ENCODE assay signal across 27 mouse cellular contexts in the genomic region with DNA sequence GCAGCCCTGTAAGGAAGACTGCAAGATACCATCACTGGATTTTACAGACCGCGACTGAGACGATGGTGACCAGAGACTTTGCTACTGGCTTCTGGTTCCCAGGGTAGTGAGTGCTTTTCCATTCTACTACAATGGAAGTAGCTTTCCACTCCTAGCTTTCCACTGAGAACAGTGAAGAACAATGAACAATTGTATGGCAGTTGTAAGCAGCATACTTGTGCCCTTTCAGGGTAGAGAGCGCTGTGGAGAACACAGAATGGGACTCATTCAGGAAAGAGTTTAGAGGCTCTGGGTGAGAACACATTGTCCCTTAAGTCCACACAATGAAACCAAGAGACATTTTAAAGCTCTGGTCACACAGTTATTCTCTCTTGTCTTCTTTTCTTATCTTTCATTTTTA. TPM values are rescaled to one million over a fixed set of nuclear protein-coding genes. Genes with fewer than 3 reads are reported as not detected.
A peak's percentile ranks its signal among the peaks of the same experiment; 100 is the strongest.
DNase-seq lines count a peak whose midpoint lies in the region; TF ChIP-seq lines count a peak whose summit lies in the region.
"Had no signal": no experiment of that assay in that cellular context is flagged by ENCODE, and none has a peak within 500 bp of the region (broad histone marks: within the 10 kb centered on the region; RNA-seq: fewer than 3 reads in every experiment).

No protein-coding gene starts in this region.

- no peak for TF ChIP-seq CTCF in gastrocnemius, adult 2 months (IDR thresholded peaks at IDR 0.05)
- no peak for TF ChIP-seq CTCF in cortical plate, adult 2 months (IDR thresholded peaks at IDR 0.05; ENCODE audit: extremely low read depth, insufficient read depth, low read length)

- H3K4me3 ChIP-seq in gastrocnemius, adult 2 months, result no peak overlapping the region
- no peak overlapping the region for H3K4me3 ChIP-seq in cortical plate, adult 2 months (ENCODE audit: insufficient read depth, low read length)
- H3K4me3 ChIP-seq: embryonic facial prominence, embryonic 13.5 days; forebrain, embryonic 10.5 days; forebrain, embryonic 15.5 days; heart, embryonic 10.5 days; heart, embryonic 15.5 days; hindbrain, embryonic 12.5 days; kidney, embryonic 15.5 days; midbrain, embryonic 10.5 days; midbrain, embryonic 15.5 days; neural tube, embryonic 12.5 days had no signal

- peak overlapping the region; percentile 63 for H3K27ac ChIP-seq in gastrocnemius, adult 2 months
- H3K27ac ChIP-seq in cortical plate, adult 2 months (ENCODE audit: insufficient read depth, low read length), result peak overlapping the region; percentile 92
- H3K27ac ChIP-seq: embryonic facial prominence, embryonic 13.5 days; forebrain, embryonic 10.5 days; forebrain, embryonic 15.5 days; heart, embryonic 10.5 days; heart, embryonic 15.5 days; hindbrain, embryonic 12.5 days; kidney, embryonic 15.5 days; liver, embryonic 14.5 days; midbrain, embryonic 10.5 days; midbrain, embryonic 15.5 days; neural tube, embryonic 12.5 days had no signal

- peaks cover 19% of the 10 kb centered on the region for H3K4me1 ChIP-seq in cortical plate, adult 2 months (ENCODE audit: control insufficient read depth, insufficient read depth, low read length)

- no peak for DNase-seq in gastrocnemius, adult 2 months
- DNase-seq in gastrocnemius, postnatal 14 days, result no peak
- DNase-seq in layer of hippocampus, adult 9-11 months, result peak; percentile 60
- DNase-seq in layer of hippocampus, adult 9-10 months (ENCODE audit: low spot score), result no peak
- peak; percentile 73 for DNase-seq in retina, postnatal 1 day
- DNase-seq in lung, adult 18-20 months, result no peak
- DNase-seq: adrenal gland, postnatal 25 days; gastrocnemius, postnatal 10 days; kidney, adult 18-20 months; kidney, postnatal 25 days; liver; lung, embryonic 14.5 days; right cerebral cortex, postnatal 14 days; thymus, adult 2 months; thymus, postnatal 36 days had no signal

- no peak for TF ChIP-seq POLR2A in cortical plate, adult 2 months (IDR thresholded peaks at IDR 0.05; ENCODE audit: extremely low read depth, insufficient read depth, low read length)

- intact Hi-C loops in gastrocnemius, adult 2 months (cut with DNase I), result no loop called here
- intact Hi-C loops in gastrocnemius, postnatal 14 days (cut with DNase I; ENCODE audit: low total_unique reads), result no loop called here

RNA-seq across cellular contexts. Expression of a gene that starts 13.5 kb away (rescaled TPM):
- total RNA-seq in gastrocnemius, adult 2 months (2021), result 1 to 10 TPM; 5.4 to 5.6 TPM
- 1 to 10 TPM; 7.2 to 8.9 TPM for total RNA-seq in gastrocnemius, postnatal 14 days (2021)
- 108 and 112 TPM in 2 replicates for polyA plus RNA-seq in cortical plate, adult 2 months (2012; rRNA removed)

RNA-seq across cellular contexts. Expression of a gene that starts 27.9 kb away (rescaled TPM):
- total RNA-seq in gastrocnemius, adult 2 months (2021), result 1 to 10 TPM; 4.0 to 4.7 TPM
- total RNA-seq in gastrocnemius, postnatal 14 days (2021), result 1 to 10 TPM; 5.9 to 8.7 TPM
- 91.3 and 96.5 TPM in 2 replicates for polyA plus RNA-seq in cortical plate, adult 2 months (2012; rRNA removed)

RNA-seq across cellular contexts. Expression of a gene that starts 38.1 kb away (rescaled TPM):
- total RNA-seq in gastrocnemius, adult 2 months (2021), result 10 to 100 TPM; 15.0 to 23.0 TPM
- total RNA-seq in gastrocnemius, postnatal 14 days (2021), result 10 to 100 TPM; 30.9 to 35.2 TPM
- 53.3 and 59.0 TPM in 2 replicates for polyA plus RNA-seq in cortical plate, adult 2 months (2012; rRNA removed)

Comparison
In these comparisons a context has a peak if more than half of its experiments do, and no peak if none do; other contexts are left out.
1. DNase-seq: peak in layer of hippocampus, adult 9-11 months (single experiment) and retina, postnatal 1 day (single experiment); none in gastrocnemius, adult 2 months (single experiment), gastrocnemius, postnatal 14 days (single experiment), layer of hippocampus, adult 9-10 months (single experiment) and lung, adult 18-20 months (0 of 2).